Mouse (Mus musculus): ENCODE measurements around the gene H3f3b.
"Not testable (repeated sequence)": the region's sequence is repeated elsewhere in the genome, so short reads cannot be mapped to it uniquely, and the experiment has no call there.

H3f3b gene

GRCm38 (mm10) chr11:116021328-116022220 lies 6.2 kb downstream of the H3f3b start:
- no peak for DNase-seq (ENCODE audit: low read depth, low spot score)

- DNase-seq (ENCODE audit: low read depth, low spot score), result peak; percentile 66
Measured at GRCm38 (mm10) chr11:116020519-116020922, 7.2 kb downstream of the H3f3b start.

- DNase-seq (ENCODE audit: low read depth, low spot score), result no peak
Measured at GRCm38 (mm10) chr11:116019976-116020411, 7.8 kb downstream of the H3f3b start.

- no peak for DNase-seq (ENCODE audit: low read depth, low spot score)
Measured at GRCm38 (mm10) chr11:116019360-116019791, 8.4 kb downstream of the H3f3b start.

- not testable (repeated sequence) for DNase-seq (ENCODE audit: low read depth, low spot score)
Measured at GRCm38 (mm10) chr11:116018867-116019266, 8.9 kb downstream of the H3f3b start.

GRCm38 (mm10) chr11:116018106-116018505 lies 9.7 kb downstream of the H3f3b start:
- no peak for DNase-seq (ENCODE audit: low read depth, low spot score)

GRCm38 (mm10) chr11:116014821-116015220 lies 12.9 kb downstream of the H3f3b start:
- DNase-seq (ENCODE audit: low read depth, low spot score), result no peak

GRCm38 (mm10) chr11:116012262-116012947 lies 15.4 kb downstream of the H3f3b start, which contains the start of gene Galk1:
Gene Galk1, minus strand, starts transcription at chr11:116012719.
- peak; percentile 93 for DNase-seq (ENCODE audit: low read depth, low spot score)

- no peak for DNase-seq (ENCODE audit: low read depth, low spot score)
Measured at GRCm38 (mm10) chr11:116011529-116012261, 16.1 kb downstream of the H3f3b start.

- no peak for DNase-seq (ENCODE audit: low read depth, low spot score)
Measured at GRCm38 (mm10) chr11:116010948-116011347, 16.8 kb downstream of the H3f3b start.

- DNase-seq (ENCODE audit: low read depth, low spot score), result no peak
Measured at GRCm38 (mm10) chr11:116010146-116010545, 17.6 kb downstream of the H3f3b start.

- no peak for DNase-seq (ENCODE audit: low read depth, low spot score)
Measured at GRCm38 (mm10) chr11:116009661-116010060, 18.1 kb downstream of the H3f3b start.

- DNase-seq (ENCODE audit: low read depth, low spot score), result no peak
Measured at GRCm38 (mm10) chr11:116008832-116009375, 18.9 kb downstream of the H3f3b start.

GRCm38 (mm10) chr11:116008411-116008810 lies 19.4 kb downstream of the H3f3b start:
- DNase-seq (ENCODE audit: low read depth, low spot score), result no peak

- DNase-seq (ENCODE audit: low read depth, low spot score), result no peak
Measured at GRCm38 (mm10) chr11:116007095-116007850, 20.5 kb downstream of the H3f3b start.

GRCm38 (mm10) chr11:116005701-116006419 lies 21.9 kb downstream of the H3f3b start:
- no peak for DNase-seq (ENCODE audit: low read depth, low spot score)

GRCm38 (mm10) chr11:116004840-116005700 lies 22.7 kb downstream of the H3f3b start:
- DNase-seq (ENCODE audit: low read depth, low spot score), result peak; percentile 80

GRCm38 (mm10) chr11:116004186-116004823 lies 23.5 kb downstream of the H3f3b start:
- no peak for DNase-seq (ENCODE audit: low read depth, low spot score)

- DNase-seq (ENCODE audit: low read depth, low spot score), result no peak
Measured at GRCm38 (mm10) chr11:116002894-116003293, 24.9 kb downstream of the H3f3b start.

Measured in CD4-positive helper T cell, adult 2 months (primary cell).